Mouse (Mus musculus): ENCODE measurements around the gene Cnnm4.

- TF ChIP-seq CTCF (conservative IDR thresholded peaks at IDR 0.05; ENCODE audit: low read length) = no peak
- no peak for TF ChIP-seq POU5F1 (IDR thresholded peaks at IDR 0.05; ENCODE audit: borderline replicate concordance, low read length)
- no peak for TF ChIP-seq NANOG (IDR thresholded peaks at IDR 0.05; ENCODE audit: borderline replicate concordance, low read length)
These were observed 86.1 kb downstream of the Cnnm4 start for GRCm38 (mm10) chr1:36557457-36558011.

Measured in E14TG2a.4 (cell line).